Mouse (Mus musculus) embryonic stem cell, embryonic (primary cell): ENCODE results near the gene 1700067K01Rik.

Source experiments
- CTCF ChIA-PET, 4 experiments: fragments of 300-600 bp in 2 of 4; fragments of 350-600 bp in 2 of 4; sonication (Branson Sonifier 250); formaldehyde crosslinking; loops; one replicate each; lab custom pipeline; 2022; ENCODE audit warnings: inconsistent platforms in 2 of 4; lab: Charles Lee
- POLR2A ChIA-PET, 4 experiments: fragments of 300-600 bp in 2 of 4; fragments of 350-600 bp in 2 of 4; sonication (Branson Sonifier 250); formaldehyde crosslinking; loops; one replicate each; lab custom pipeline; 2022; ENCODE audit warnings: antibody characterized with exemption in 4 of 4, inconsistent platforms in 1 of 4; lab: Charles Lee

1700067K01Rik gene

GRCm38 (mm10) chr8:83997511-83998141 lies 3.7 kb upstream of the 1700067K01Rik start, which contains the start of gene Samd1:
Gene Samd1, plus strand, starts transcription at chr8:83997672.
- CTCF ChIA-PET, result interaction anchor here in 3 of 4 experiments (0.6 to 1.8 kb wide), 7 partner anchors 11 to 362 kb away, joined by 3 to 14 read pairs (median 5); partner anchors contain the start of genes Asf1b (in 2 of the 3) and Gm10644 (in 2 of the 3)
- POLR2A ChIA-PET, result interaction anchor here (0.6 to 3.3 kb wide), 11 partner anchors 11 to 981 kb away, joined by 3 to 20 read pairs (median 3); partner anchors contain the start of genes Asf1b (in 1 of the 4), Gm10644 (in 1 of the 4) and Rfx1 (in 1 of the 4)

- ChIA-PET POLR2A (interaction anchor here (0.6 to 4.5 kb wide), 13 partner anchors 10 to 981 kb away, joined by 3 to 29 read pairs (median 3); partner anchors contain the start of genes Asf1b (in 1 of the 4), Ddx39 (in 1 of the 4) and Gm10644 (in 1 of the 4)), CTCF (interaction anchor here (0.7 to 1.8 kb wide), 8 partner anchors 10 to 363 kb away, joined by 3 to 14 read pairs (median 3); partner anchors contain the start of genes Asf1b (in 2 of the 4) and Gm10644 (in 2 of the 4))
Observed at GRCm38 (mm10) chr8:83998231-83999056, 2.9 kb upstream of the 1700067K01Rik start.

GRCm38 (mm10) chr8:83999057-83999705 lies 2.1 kb upstream of the 1700067K01Rik start:
- CTCF ChIA-PET, result interaction anchor here (0.5 to 1.1 kb wide), 7 partner anchors 9 to 330 kb away, joined by 3 to 10 read pairs (median 3); partner anchors contain the start of genes Asf1b (in 1 of the 4) and Gm10644 (in 1 of the 4)
- POLR2A ChIA-PET, result interaction anchor here in 3 of 4 experiments (0.6 to 4.5 kb wide), 10 partner anchors 9 to 285 kb away, joined by 3 to 29 read pairs (median 4); partner anchors contain the start of genes Asf1b (in 2 of the 3), Gm10644 (in 2 of the 3), Dcaf15 (in 1 of the 3) and Ddx39 (in 1 of the 3)

GRCm38 (mm10) chr8:83999825-84000224 lies 1.5 kb upstream of the 1700067K01Rik start:
- ChIA-PET CTCF (interaction anchor here in 2 of 4 experiments (0.5 to 1.1 kb wide), 3 partner anchors 24 to 180 kb away, joined by 3 to 10 read pairs (median 5); partner anchors contain the start of genes Asf1b (in 1 of the 2) and Gm10644 (in 1 of the 2)), POLR2A (interaction anchor here in 3 of 4 experiments (0.5 to 4.5 kb wide), 12 partner anchors 9 to 285 kb away, joined by 3 to 29 read pairs (median 4); partner anchors contain the start of genes Asf1b (in 2 of the 3), Gm10644 (in 2 of the 3), Dcaf15 (in 1 of the 3) and Ddx39 (in 1 of the 3))

- ChIA-PET CTCF (interaction anchor here in 1 of 4 experiments (1.3 kb wide), 1 partner anchor 73 kb away, joined by 3 read pairs; no protein-coding TSS in a partner anchor), POLR2A (interaction anchor here in 3 of 4 experiments (0.6 to 4.5 kb wide), 8 partner anchors 7 to 771 kb away, joined by 3 to 29 read pairs (median 5); partner anchors contain the start of genes Asf1b (in 2 of the 3) and Gm10644 (in 2 of the 3))
Observed at GRCm38 (mm10) chr8:84002957-84003611, 1.8 kb downstream of the 1700067K01Rik start.

GRCm38 (mm10) chr8:84003612-84004246 lies 2.4 kb downstream of the 1700067K01Rik start:
- ChIA-PET POLR2A (interaction anchor here in 3 of 4 experiments (0.6 to 0.8 kb wide), 6 partner anchors 9 to 433 kb away, joined by 3 to 6 read pairs (median 4); partner anchors contain the start of genes Asf1b (in 1 of the 3), Gm10644 (in 1 of the 3) and Rfx1 (in 1 of the 3)), CTCF (no interaction called here)

GRCm38 (mm10) chr8:84004533-84005201 lies 3.4 kb downstream of the 1700067K01Rik start:
- ChIA-PET CTCF (interaction anchor here in 2 of 4 experiments (0.7 to 1.1 kb wide), 2 partner anchors 50 to 351 kb away, joined by 3 read pairs; partner anchors contain the start of genes Asf1b (in 1 of the 2) and Gm10644 (in 1 of the 2)), POLR2A (interaction anchor here in 3 of 4 experiments (0.5 to 0.8 kb wide), 10 partner anchors 8 to 432 kb away, joined by 3 to 4 read pairs (median 3); partner anchors contain the start of genes Asf1b (in 1 of the 3), Gm10644 (in 1 of the 3) and Rfx1 (in 1 of the 3))

- POLR2A ChIA-PET, result interaction anchor here in 2 of 4 experiments (0.6 to 0.7 kb wide), 3 partner anchors 150 to 413 kb away, joined by 3 to 4 read pairs (median 4); no protein-coding TSS in a partner anchor
- CTCF ChIA-PET, result interaction anchor here in 2 of 4 experiments (0.7 to 1.1 kb wide), 2 partner anchors 50 to 350 kb away, joined by 3 read pairs; partner anchors contain the start of genes Asf1b (in 1 of the 2) and Gm10644 (in 1 of the 2)
Observed at GRCm38 (mm10) chr8:84005502-84005901, 4.2 kb downstream of the 1700067K01Rik start.

GRCm38 (mm10) chr8:84008362-84008761 lies 7.1 kb downstream of the 1700067K01Rik start:
- CTCF ChIA-PET, result interaction anchor here in 3 of 4 experiments (0.6 to 1.7 kb wide), 24 partner anchors 9 to 546 kb away, joined by 3 to 12 read pairs (median 4); partner anchors contain the start of genes 4930432K21Rik (in 1 of the 3), Asf1b (in 1 of the 3), Cc2d1a (in 1 of the 3) and Gm10644 (in 1 of the 3)

GRCm38 (mm10) chr8:84009876-84010275 lies 8.6 kb downstream of the 1700067K01Rik start:
- CTCF ChIA-PET, result interaction anchor here in 3 of 4 experiments (0.6 to 2.3 kb wide), 20 partner anchors 9 to 285 kb away, joined by 3 to 11 read pairs (median 4); partner anchors contain the start of genes 1700067K01Rik (in 1 of the 3), Asf1b (in 1 of the 3), Gm10644 (in 1 of the 3) and Palm3 (in 1 of the 3)

More at GRCm38 (mm10) chr8:84008362-84008761, 7.1 kb downstream of the 1700067K01Rik start:
- POLR2A ChIA-PET, result interaction anchor here in 3 of 4 experiments (0.5 to 2.1 kb wide), 36 partner anchors 9 to 494 kb away, joined by 3 to 9 read pairs (median 4); partner anchors contain the start of genes Palm3 (in 2 of the 3), Asf1b (in 1 of the 3), Ccdc130 (in 1 of the 3) and Dcaf15 (in 1 of the 3)

GRCm38 (mm10) chr8:84010625-84011611 lies 9.6 kb downstream of the 1700067K01Rik start:
- POLR2A ChIA-PET, result interaction anchor here (0.5 to 3.1 kb wide), 33 partner anchors 9 to 403 kb away, joined by 3 to 20 read pairs (median 3); partner anchors contain the start of genes Palm3 (in 4 of the 4), 1700067K01Rik (in 3 of the 4), Asf1b (in 2 of the 4) and Gm10644 (in 2 of the 4)
- CTCF ChIA-PET, result interaction anchor here (0.5 to 2.3 kb wide), 24 partner anchors 8 to 814 kb away, joined by 3 to 11 read pairs (median 4); partner anchors contain the start of genes 1700067K01Rik (in 2 of the 4), Asf1b (in 1 of the 4), Gm10644 (in 1 of the 4) and Palm3 (in 1 of the 4)

More at GRCm38 (mm10) chr8:84009876-84010275, 8.6 kb downstream of the 1700067K01Rik start:
- POLR2A ChIA-PET, result interaction anchor here in 3 of 4 experiments (0.7 to 3.1 kb wide), 20 partner anchors 8 to 203 kb away, joined by 3 to 20 read pairs (median 4); partner anchors contain the start of genes 1700067K01Rik (in 2 of the 3), Palm3 (in 2 of the 3), Asf1b (in 1 of the 3) and Gm10644 (in 1 of the 3)

GRCm38 (mm10) chr8:84011705-84012498 lies 10.6 kb downstream of the 1700067K01Rik start, which contains the start of gene 2210011C24Rik:
Gene 2210011C24Rik, minus strand, starts transcription at chr8:84012171.
- POLR2A ChIA-PET, result interaction anchor here (0.5 to 3.1 kb wide), 31 partner anchors 8 to 404 kb away, joined by 3 to 20 read pairs (median 4); partner anchors contain the start of genes Palm3 (in 4 of the 4), 1700067K01Rik (in 3 of the 4), Asf1b (in 1 of the 4) and Dcaf15 (in 1 of the 4)
- CTCF ChIA-PET, result interaction anchor here in 3 of 4 experiments (0.7 to 1.8 kb wide), 10 partner anchors 10 to 584 kb away, joined by 3 to 5 read pairs (median 3); partner anchors contain the start of genes 1700067K01Rik (in 1 of the 3), Rfx1 (in 1 of the 3) and Rln3 (in 1 of the 3)
